Mouse (Mus musculus) cerebellum, postnatal 14 days (tissue): ENCODE data around the gene Rps19bp1.

Source experiments
- DNase-seq, 2 experiments: peaks; one replicate each; pipeline ENCODE4 v3.0.0; 2021; ENCODE audit warnings: mixed read lengths in 2 of 2

The Rps19bp1 gene

GRCm38 (mm10) chr15:80219211-80219610 lies 44.9 kb downstream of the Rps19bp1 start:
- DNase-seq: no peak

- DNase-seq: no peak
These were observed 46.6 kb downstream of the Rps19bp1 start for GRCm38 (mm10) chr15:80217476-80217875.

DNA sequence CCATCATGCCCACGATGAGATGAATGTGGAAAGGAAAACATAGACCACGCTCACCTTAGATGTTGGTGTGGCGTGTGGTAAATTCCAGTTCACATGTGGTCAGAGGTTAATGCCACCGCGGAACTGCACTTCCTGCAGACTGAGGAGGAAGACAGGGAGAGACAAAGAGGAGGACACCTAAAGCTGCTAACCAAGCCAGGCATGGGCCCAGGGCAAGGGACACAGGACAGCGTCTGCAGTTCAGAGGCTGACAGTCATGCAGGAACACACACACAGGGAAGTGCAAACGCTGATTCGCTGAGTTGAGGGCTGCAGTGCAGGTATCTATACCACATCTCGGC lies 47.7 kb downstream of the Rps19bp1 start:
- no peak for DNase-seq

DNA sequence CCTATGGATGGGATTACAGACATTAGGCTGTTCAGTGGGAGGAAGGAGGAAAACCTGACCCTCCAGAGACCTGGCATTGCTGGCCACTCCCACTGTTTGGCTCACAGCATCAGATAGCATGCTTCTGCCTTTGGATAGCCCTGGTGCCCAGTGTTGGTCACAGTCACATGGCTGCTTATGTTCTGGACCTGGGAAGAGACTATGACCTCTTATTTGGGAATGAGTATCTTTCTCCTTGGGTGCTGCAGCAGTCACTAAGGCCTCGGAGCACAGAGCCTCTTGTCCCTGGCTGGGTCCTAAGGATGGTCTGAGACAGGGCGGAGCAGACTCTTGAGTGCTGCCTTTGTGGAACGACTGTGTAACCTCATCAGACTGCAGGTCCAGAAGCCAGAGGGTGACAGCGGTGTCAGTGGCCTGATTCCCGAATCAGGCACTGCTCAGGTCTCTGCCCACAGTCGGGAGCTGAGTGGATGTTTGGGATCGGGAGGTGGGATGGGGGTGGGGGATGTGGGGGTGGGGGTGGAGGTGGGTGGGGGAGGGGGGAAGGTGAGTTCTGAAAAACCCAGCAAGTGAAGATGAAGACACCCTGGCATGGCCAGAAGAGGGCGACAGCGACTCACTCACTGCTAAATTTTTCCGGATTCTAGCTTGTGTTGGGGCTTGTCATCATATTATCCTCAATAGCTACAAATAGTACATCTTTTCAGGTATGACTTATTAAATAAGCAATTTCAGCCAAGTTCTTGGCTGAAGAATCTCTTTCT lies 48.2 kb downstream of the Rps19bp1 start:
- peak; percentile 62 to 71 for DNase-seq

- no peak for DNase-seq
These were observed 50.4 kb downstream of the Rps19bp1 start for GRCm38 (mm10) chr15:80213688-80214087.
